Mouse (Mus musculus) lung, embryonic 14.5 days (tissue): ENCODE data around the gene Mfng. TPM values are rescaled to one million over a fixed set of nuclear protein-coding genes. Genes with fewer than 3 reads are reported as not detected.
A peak's percentile ranks its signal among the peaks of the same experiment; 100 is the strongest.

Source experiments
- ATAC-seq: fragments of 200-750 bp; cut with Nextera tagmentation; 2 replicates; pipeline ENCODE4 v1.8.0; 2017; ENCODE audit warnings: mild to moderate bottlenecking, moderate TSS enrichment, moderate library complexity; ENCODE audit not compliant: insufficient read depth
- DNase-seq: peaks from one replicate; pipeline ENCODE4 v3.0.0-alpha.2; 2015
- H3K27ac ChIP-seq: fragments of 300-500 bp; sonication (generic); 2 replicates; pipeline ENCODE4 v1.5.1; 2014; ENCODE audit warnings: low read depth, mild to moderate bottlenecking, moderate library complexity
- H3K27me3 ChIP-seq: fragments of 300-500 bp; sonication (generic); 2 replicates; pipeline ENCODE4 v1.6.1; 2014; ENCODE audit warnings: low read length, control low read depth; ENCODE audit not compliant: insufficient read depth
- H3K36me3 ChIP-seq: fragments of 300-500 bp; sonication (generic); 2 replicates; pipeline ENCODE4 v1.6.1; 2014; ENCODE audit warnings: control low read depth; ENCODE audit not compliant: insufficient read depth
- H3K4me1 ChIP-seq: fragments of 300-500 bp; sonication (generic); 2 replicates; pipeline ENCODE4 v1.6.1; 2014; ENCODE audit warnings: antibody characterized with exemption, control low read depth; ENCODE audit not compliant: insufficient read depth
- H3K4me2 ChIP-seq: fragments of 300-500 bp; sonication (generic); 2 replicates; pipeline ENCODE4 v1.6.1; 2014; ENCODE audit warnings: mild to moderate bottlenecking
- H3K4me3 ChIP-seq: fragments of 300-500 bp; sonication (generic); 2 replicates; pipeline ENCODE4 v1.5.1; 2014; ENCODE audit warnings: low read depth, low read length
- H3K9ac ChIP-seq: fragments of 300-500 bp; sonication (generic); 2 replicates; pipeline ENCODE4 v1.6.1; 2014
- H3K9me3 ChIP-seq: fragments of 300-500 bp; sonication (generic); 2 replicates; pipeline ENCODE4 v1.6.1; 2016; ENCODE audit warnings: low read depth, low read length, control low read depth
- CTCF ChIP-seq: IDR thresholded peaks from 2 replicates; pipeline ENCODE4 v1.5.1; 2016; ENCODE audit warnings: antibody characterized with exemption, low read depth
- WGBS: fragments of 180-500 bp; shearing (Covaris S2); extraction: QIAGEN DNeasy Blood & Tissue Kit; methylation state at CpG from one replicate; pipeline ENCODE4 v1.1.7; 2014; 5-methylcytosine and 5-hydroxymethylcytosine counted together
- polyA plus RNA-seq: library from polyadenylated mRNA; unstranded; fragments of >200 nt; fragmentation: Nextera tagmentation; extraction: Ambion mirVana; gene quantifications from 2 replicates; pipeline ENCODE4 v1.2.1, GENCODE M21; 2014

Mfng gene
- polyA plus RNA-seq, 1 experiment from 2014 or later: 34.3 TPM

- ATAC-seq: no peak
- Histone ChIP-seq H3K9me3 (no peaks in the 10 kb centered on the region), H3K4me1 (peaks cover 8% of the 10 kb centered on the region; the same call in 1 of the 2 replicates), H3K4me2 (peak overlapping the region; percentile 93), H3K27me3 (peaks cover 25% of the 10 kb centered on the region), H3K27ac (no peak overlapping the region), H3K36me3 (no peaks in the 10 kb centered on the region), H3K4me3 (peak overlapping the region; percentile 62), H3K9ac (no peak overlapping the region)
- no peak for DNase-seq
- TF ChIP-seq CTCF: no peak
- 58% methylated on average over 9 of the region's 9 CpGs for WGBS
Observed at GRCm38 (mm10) chr15:78801571-78801970, 28.3 kb upstream of the Mfng start.

- no peak overlapping the region for H3K4me2 ChIP-seq
- TF ChIP-seq CTCF: no peak
- H3K27ac ChIP-seq: no peak overlapping the region
- peaks cover 25% of the 10 kb centered on the region for H3K27me3 ChIP-seq
- no peaks in the 10 kb centered on the region for H3K36me3 ChIP-seq
- no peak for ATAC-seq
- peaks cover 15% of the 10 kb centered on the region; the same call in 1 of the 2 replicates for H3K4me1 ChIP-seq
- H3K9ac ChIP-seq: no peak overlapping the region
- H3K4me3 ChIP-seq: no peak overlapping the region
- DNase-seq: no peak
- WGBS: 51% methylated on average over 21 of the region's 21 CpGs
- no peaks in the 10 kb centered on the region for H3K9me3 ChIP-seq
Observed at GRCm38 (mm10) chr15:78799029-78799428, 25.8 kb upstream of the Mfng start.

GRCm38 (mm10) chr15:78797060-78797329 lies 23.7 kb upstream of the Mfng start:
- H3K9ac ChIP-seq: no peak overlapping the region
- no peaks in the 10 kb centered on the region for H3K9me3 ChIP-seq
- ATAC-seq (no peak), DNase-seq (no peak)
- H3K36me3 ChIP-seq: no peaks in the 10 kb centered on the region
- no peak overlapping the region for H3K4me3 ChIP-seq
- no peak overlapping the region for H3K4me2 ChIP-seq
- 75% methylated on average over 8 of the region's 8 CpGs for WGBS
- no peak overlapping the region for H3K27ac ChIP-seq
- no peak for TF ChIP-seq CTCF
- peaks cover 11% of the 10 kb centered on the region; the same call in 1 of the 2 replicates for H3K4me1 ChIP-seq
- peaks cover 13% of the 10 kb centered on the region for H3K27me3 ChIP-seq

- DNase-seq: no peak
- H3K9me3 ChIP-seq: no peaks in the 10 kb centered on the region
- no peak overlapping the region; the same call in 1 of the 2 replicates for H3K27ac ChIP-seq
- no peak overlapping the region; the same call in 1 of the 2 replicates for H3K9ac ChIP-seq
- no peak for ATAC-seq
- H3K27me3 ChIP-seq: peaks cover 8% of the 10 kb centered on the region; the same call in 1 of the 2 replicates
- H3K4me3 ChIP-seq: no peak overlapping the region
- H3K4me1 ChIP-seq: peaks cover 11% of the 10 kb centered on the region; the same call in 1 of the 2 replicates
- no peak overlapping the region for H3K4me2 ChIP-seq
- WGBS: 25% methylated on average over 25 of the region's 25 CpGs
- no peak for TF ChIP-seq CTCF
- H3K36me3 ChIP-seq: no peaks in the 10 kb centered on the region
Observed at GRCm38 (mm10) chr15:78796196-78797059, 23.2 kb upstream of the Mfng start.

- 75% methylated on average over 12 of the region's 12 CpGs for WGBS
- no peak overlapping the region for H3K9ac ChIP-seq
Observed at GRCm38 (mm10) chr15:78790990-78791389, 17.7 kb upstream of the Mfng start.

GRCm38 (mm10) chr15:78790451-78790850 lies 17.2 kb upstream of the Mfng start:
- TF ChIP-seq CTCF: no peak
- H3K27me3 ChIP-seq: no peaks in the 10 kb centered on the region
- no peak overlapping the region for H3K4me2 ChIP-seq
- peaks cover 8% of the 10 kb centered on the region; the same call in 1 of the 2 replicates for H3K4me1 ChIP-seq
- no peak overlapping the region for H3K27ac ChIP-seq
- DNase-seq (no peak), ATAC-seq (no peak)
- no peak overlapping the region for H3K4me3 ChIP-seq
- no peaks in the 10 kb centered on the region for H3K9me3 ChIP-seq
- H3K9ac ChIP-seq: no peak overlapping the region
- 0 out of 2 replicates have a peak, but pooled peaks cover 6% of the 10 kb centered on the region for H3K36me3 ChIP-seq
- 31% methylated on average over 4 of the region's 4 CpGs for WGBS

More at GRCm38 (mm10) chr15:78790990-78791389, 17.7 kb upstream of the Mfng start:
- no peak for TF ChIP-seq CTCF
- Histone ChIP-seq H3K4me2 (no peak overlapping the region), H3K36me3 (0 out of 2 replicates have a peak, but pooled peaks cover 6% of the 10 kb centered on the region), H3K4me1 (peaks cover 13% of the 10 kb centered on the region), H3K9me3 (no peaks in the 10 kb centered on the region), H3K4me3 (no peak overlapping the region), H3K27me3 (no peaks in the 10 kb centered on the region), H3K27ac (no peak overlapping the region)
- DNase-seq: no peak
- no peak for ATAC-seq

GRCm38 (mm10) chr15:78789721-78790323 lies 16.5 kb upstream of the Mfng start:
- Histone ChIP-seq H3K27me3 (no peaks in the 10 kb centered on the region), H3K9me3 (no peaks in the 10 kb centered on the region), H3K36me3 (0 out of 2 replicates have a peak, but pooled peaks cover 6% of the 10 kb centered on the region), H3K4me1 (peaks cover 8% of the 10 kb centered on the region; the same call in 1 of the 2 replicates), H3K4me3 (no peak overlapping the region), H3K27ac (no peak overlapping the region), H3K4me2 (no peak overlapping the region), H3K9ac (no peak overlapping the region)
- ATAC-seq (no peak), DNase-seq (no peak)
- 84% methylated on average over 13 of the region's 13 CpGs for WGBS
- TF ChIP-seq CTCF: no peak
